In genomic region chr12:98292278-98292677, GRCm38 (mm10) we compare ENCODE assay signal across 28 mouse cellular contexts. TPM values are rescaled to one million over a fixed set of nuclear protein-coding genes. Genes with fewer than 3 reads are reported as not detected.
DNase-seq lines count a peak whose midpoint lies in the region; TF ChIP-seq lines count a peak whose summit lies in the region.
"Had no signal": no experiment of that assay in that cellular context is flagged by ENCODE, and none has a peak within 500 bp of the region (broad histone marks: within the 10 kb centered on the region; RNA-seq: fewer than 3 reads in every experiment).

No protein-coding gene starts in this region.

- intact Hi-C loops in heart, postnatal 14 days (cut with DNase I): no loop called here

- no peaks in the 10 kb centered on the region for H3K27me3 ChIP-seq in liver, adult 2 months (ENCODE audit: control insufficient read depth, insufficient read depth, low read length)
- H3K27me3 ChIP-seq: limb, embryonic 15.5 days; liver, embryonic 15.5 days; midbrain, embryonic 12.5 days; neural tube, embryonic 12.5 days; Patski had no signal

- peak; percentile 23 to 29 for DNase-seq in heart, adult 18-20 months
- DNase-seq in heart, postnatal 14 days: no peak
- DNase-seq in liver, adult 2 months (ENCODE audit: extremely low read depth, low read depth, low spot score): peak; percentile 17
- DNase-seq in liver: no peak
- DNase-seq in heart, postnatal 4 days: peak; percentile 10
- no peak for DNase-seq in lung, postnatal 36 days
- DNase-seq in urinary bladder, postnatal 14 days (ENCODE audit: low spot score): no peak
- DNase-seq: adrenal gland, postnatal 10 days; cerebellum, adult 11 months; cerebellum, adult 9-10 months; cerebellum, postnatal 36 days; kidney, adult 11 months; kidney, postnatal 14 days; layer of hippocampus, adult 9-11 months; lung, embryonic 14.5 days; lung, postnatal 14 days; right cerebral cortex, adult 18-20 months; thymus, adult 18-20 months; thymus, postnatal 25 days had no signal

- H3K9ac ChIP-seq in liver, adult 2 months (ENCODE audit: low read depth, low read length): no peak overlapping the region
- H3K9ac ChIP-seq: hindbrain, embryonic 14.5 days; limb, embryonic 15.5 days; liver, embryonic 15.5 days; lung, embryonic 14.5 days; midbrain, embryonic 12.5 days; neural tube, embryonic 12.5 days had no signal

- H3K27ac ChIP-seq in liver, adult 2 months (replicated peaks; ENCODE audit: insufficient read depth, low read depth, low read length): no peak overlapping the region
- H3K27ac ChIP-seq: hindbrain, embryonic 14.5 days; limb, embryonic 10.5 days; limb, embryonic 15.5 days; liver, embryonic 15.5 days; midbrain, embryonic 12.5 days; neural tube, embryonic 12.5 days; stomach, postnatal 0 days had no signal

- WGBS in liver, adult 2 months: 59% methylated on average over 4 of the region's 4 CpGs

- no peaks in the 10 kb centered on the region for H3K4me1 ChIP-seq in liver, adult 2 months (ENCODE audit: control insufficient read depth, insufficient read depth, low read length)
- H3K4me1 ChIP-seq: limb, embryonic 10.5 days; limb, embryonic 15.5 days; liver, embryonic 15.5 days; midbrain, embryonic 12.5 days; neural tube, embryonic 12.5 days had no signal

- no peak for TF ChIP-seq CTCF in liver, adult 2 months (IDR thresholded peaks at IDR 0.05; ENCODE audit: low read depth, low read length)

- no peak overlapping the region for H3K4me3 ChIP-seq in liver, adult 2 months (ENCODE audit: insufficient read depth, low read depth, low read length)
- H3K4me3 ChIP-seq: limb, embryonic 10.5 days; limb, embryonic 15.5 days; liver, embryonic 15.5 days; midbrain, embryonic 12.5 days; myocyte; neural tube, embryonic 12.5 days had no signal

- H3K36me3 ChIP-seq in liver, adult 2 months (ENCODE audit: control insufficient read depth, insufficient read depth, low read length): no peaks in the 10 kb centered on the region
- H3K36me3 ChIP-seq: limb, embryonic 10.5 days; limb, embryonic 15.5 days; liver, embryonic 15.5 days; midbrain, embryonic 12.5 days; neural tube, embryonic 12.5 days had no signal

- no peak for TF ChIP-seq POLR2A in liver, adult 2 months (IDR thresholded peaks at IDR 0.05; ENCODE audit: extremely low read depth, insufficient read depth, low read length)

- no peaks in the 10 kb centered on the region for H3K79me2 ChIP-seq in liver, adult 2 months (ENCODE audit: control insufficient read depth, insufficient read depth, low read length)

RNA-seq across cellular contexts. Expression of gene Gpr65, which starts 23.8 kb away (rescaled TPM):
- 1 to 10 TPM in 1 of 2 experiments, under 1 TPM in 1; 0.89 to 1.2 TPM for total RNA-seq in heart, adult 18-20 months (2021)
- total RNA-seq in heart, postnatal 14 days (2021): 1 to 10 TPM in 1 of 2 experiments, under 1 TPM in 1; 0.43 to 1.3 TPM
- total RNA-seq in liver, adult 2 months (2014; rRNA removed): 1.8 and 1.9 TPM in 2 replicates
- 0.58 and 1.0 TPM in 2 replicates for polyA plus RNA-seq in liver, adult 2 months (2012; rRNA removed)
- under 1 TPM; 0.38 to 0.50 TPM for total RNA-seq in heart, postnatal 4 days (2021)
- polyA plus RNA-seq: myocyte, Patski had no signal

RNA-seq across cellular contexts. Expression of gene Galc, which starts 33.0 kb away (rescaled TPM):
- total RNA-seq in heart, adult 18-20 months (2021): 1 to 10 TPM; 7.7 to 8.8 TPM
- 1 to 10 TPM; 7.9 to 8.4 TPM for total RNA-seq in heart, postnatal 14 days (2021)
- total RNA-seq in liver, adult 2 months (2014; rRNA removed): 4.5 and 4.7 TPM in 2 replicates
- 2.8 and 3.5 TPM in 2 replicates for polyA plus RNA-seq in liver, adult 2 months (2012; rRNA removed)
- total RNA-seq in heart, postnatal 4 days (2021): 10 to 100 TPM; 10.5 to 11.4 TPM

Comparison
In these comparisons a context has a peak if more than half of its experiments do, and no peak if none do; other contexts are left out.
1. DNase-seq: peak in heart, adult 18-20 months (2 of 2), liver, adult 2 months (single experiment) and heart, postnatal 4 days (single experiment); none in heart, postnatal 14 days (0 of 2), liver (single experiment), lung, postnatal 36 days (single experiment) and urinary bladder, postnatal 14 days (single experiment).